Mouse (Mus musculus): ENCODE results near the gene Btaf1. TPM values are rescaled to one million over a fixed set of nuclear protein-coding genes. Genes with fewer than 3 reads are reported as not detected.

The Btaf1 gene
- total and polyA plus RNA-seq, 3 experiments = 31.9 to 43.2 (median 38.3) TPM

- dilution Hi-C loops (cut with MboI; ENCODE audit: extremely low pct_ligation_motif_present, extremely low pct_unique_long_range_greater_than_20kb, low sequenced_read_pairs) = no loop called here
Measured at GRCm38 (mm10) chr19:37057161-37057905, 131.5 kb downstream of the Btaf1 start.

GRCm38 (mm10) chr19:37059623-37060022, 133.7 kb downstream of the Btaf1 start:
- Histone ChIP-seq H3K9ac (ENCODE audit: insufficient read depth, low read depth) (peak overlapping the region; percentile 48; the same call in 1 of the 2 replicates), H3K27me3 (replicated peaks) (no peaks in the 10 kb centered on the region), H3K4me3 (replicated peaks in 1 of 3; ENCODE audit: low read depth in 2 of 3, low read length in 2 of 3, poor library complexity in 1 of 3) (no peak overlapping the region), H3K4me1 (ENCODE audit: control insufficient read depth in 1 of 2, insufficient read depth in 2 of 2) (peaks cover 9 to 51% of the 10 kb centered on the region in 2 experiments), H3K27ac (ENCODE audit: insufficient read depth, low read depth) (peak overlapping the region; percentile 61), H3K79me2 (replicated peaks; ENCODE audit: control insufficient read depth, extremely low read depth, insufficient read depth, poor library complexity, severe bottlenecking) (no peaks in the 10 kb centered on the region), H3K36me3 (replicated peaks in 1 of 2; ENCODE audit: control insufficient read depth in 1 of 2, insufficient read depth in 1 of 2, low read length in 1 of 2) (no peaks in the 10 kb centered on the region), H3K9me3 (replicated peaks; ENCODE audit: low read length) (no peaks in the 10 kb centered on the region), H3K4me2 (ENCODE audit: insufficient read depth, low read depth, poor library complexity, severe bottlenecking) (peak overlapping the region; percentile 99)
- peak; percentile 59 for DNase-seq (ENCODE audit: extremely low read depth)
- in situ Hi-C loops (cut with MboI; ENCODE audit: low pct_ligation_motif_present, low pct_unique_long_range_greater_than_20kb, low sequenced_read_pairs) = no loop called here
- dilution Hi-C loops (cut with MboI; ENCODE audit: extremely low pct_ligation_motif_present, extremely low pct_unique_long_range_greater_than_20kb, low sequenced_read_pairs) = no loop called here
- no peak for TF ChIP-seq USF1 (IDR thresholded peaks at IDR 0.05; ENCODE audit: low read depth, low read length)
- no peak for TF ChIP-seq ZKSCAN1 (IDR thresholded peaks at IDR 0.05; ENCODE audit: borderline replicate concordance, low read depth, low read length)
- TF ChIP-seq SMC3 (IDR thresholded peaks at IDR 0.05; ENCODE audit: low read depth, low read length) = no peak
- TF ChIP-seq TCF12 (IDR thresholded peaks at IDR 0.05; ENCODE audit: low read depth, low read length) = peak; percentile 13; the same call in 1 of the 2 replicates
- no peak for TF ChIP-seq GABPA (IDR thresholded peaks at IDR 0.05; ENCODE audit: insufficient replicate concordance, low read depth, low read length)
- TF ChIP-seq SIN3A (IDR thresholded peaks at IDR 0.05; ENCODE audit: low read length) = peak; percentile 61; the same call in 1 of the 2 replicates
- no peak for TF ChIP-seq HCFC1 (IDR thresholded peaks at IDR 0.05; ENCODE audit: low read depth, low read length)
- TF ChIP-seq RCOR1 (conservative IDR thresholded peaks at IDR 0.05; ENCODE audit: low read depth, low read length) = 0 out of 2 replicates have a peak, but pooled peaks have one; percentile 15
- no peak for TF ChIP-seq BHLHE40 (IDR thresholded peaks at IDR 0.05; ENCODE audit: low read depth, low read length)
- no peak for TF ChIP-seq NELFE (IDR thresholded peaks at IDR 0.05; ENCODE audit: low read depth, low read length)
- TF ChIP-seq EP300 (IDR thresholded peaks at IDR 0.05; ENCODE audit: low read length) = peak; percentile 50; the same call in 1 of the 2 replicates
- TF ChIP-seq ZNF384 (IDR thresholded peaks at IDR 0.05; ENCODE audit: low read depth, low read length) = no peak
- peak; percentile 43; the same call in 1 of the 2 replicates for TF ChIP-seq IRF4 (IDR thresholded peaks at IDR 0.05; ENCODE audit: low read depth, low read length)
- TF ChIP-seq RAD21 (IDR thresholded peaks at IDR 0.05; ENCODE audit: low read depth, low read length) = no peak
- no peak for TF ChIP-seq MXI1 (IDR thresholded peaks at IDR 0.05; ENCODE audit: low read depth, low read length)
- TF ChIP-seq MYC (IDR thresholded peaks at IDR 0.05; ENCODE audit: low read depth, low read length) = no peak
- no peak for TF ChIP-seq POLR2AphosphoS2 (IDR thresholded peaks at IDR 0.05; ENCODE audit: low read depth, low read length)
- TF ChIP-seq MAZ (IDR thresholded peaks at IDR 0.05; ENCODE audit: low read depth, low read length) = no peak
- peak; percentile 95 for TF ChIP-seq MEF2A (IDR thresholded peaks at IDR 0.05; ENCODE audit: borderline replicate concordance, low read depth, low read length)
- TF ChIP-seq UBTF (IDR thresholded peaks at IDR 0.05; ENCODE audit: low read depth, low read length) = no peak
- TF ChIP-seq MAX (IDR thresholded peaks at IDR 0.05; ENCODE audit: low read length) = no peak
- TF ChIP-seq NRF1 (IDR thresholded peaks at IDR 0.05; ENCODE audit: low read depth, low read length) = no peak
- peak; percentile 75; the same call in 1 of the 2 replicates for TF ChIP-seq MAFK (IDR thresholded peaks at IDR 0.05; ENCODE audit: insufficient replicate concordance, low read length)
- no peak for TF ChIP-seq E2F4 (IDR thresholded peaks at IDR 0.05; ENCODE audit: insufficient replicate concordance, low read depth, low read length)
- TF ChIP-seq ETS1 (conservative IDR thresholded peaks at IDR 0.05; ENCODE audit: low read depth, low read length) = peak; percentile 82
- TF ChIP-seq ELF1 (IDR thresholded peaks at IDR 0.05; ENCODE audit: low read depth, low read length) = no peak
- TF ChIP-seq CHD2 (IDR thresholded peaks at IDR 0.05; ENCODE audit: low read length) = no peak
- TF ChIP-seq ZMIZ1 (IDR thresholded peaks at IDR 0.05; ENCODE audit: low read depth, low read length) = no peak
- TF ChIP-seq JUN (IDR thresholded peaks at IDR 0.05; ENCODE audit: insufficient read depth, low read depth, low read length) = no peak

More at GRCm38 (mm10) chr19:37057161-37057905, 131.5 kb downstream of the Btaf1 start:
- no peak overlapping the region for H3K4me2 ChIP-seq (ENCODE audit: insufficient read depth, low read depth, poor library complexity, severe bottlenecking)
- H3K79me2 ChIP-seq (replicated peaks; ENCODE audit: control insufficient read depth, extremely low read depth, insufficient read depth, poor library complexity, severe bottlenecking) = no peaks in the 10 kb centered on the region
- H3K9me3 ChIP-seq (replicated peaks; ENCODE audit: low read length) = no peaks in the 10 kb centered on the region
- H3K27me3 ChIP-seq (replicated peaks) = no peaks in the 10 kb centered on the region
- no peak overlapping the region for H3K4me3 ChIP-seq (replicated peaks in 1 of 3; ENCODE audit: low read depth in 2 of 3, low read length in 2 of 3, poor library complexity in 1 of 3)
- no peak overlapping the region; the same call in 1 of the 2 replicates for H3K9ac ChIP-seq (ENCODE audit: insufficient read depth, low read depth)
- TF ChIP-seq HCFC1 (IDR thresholded peaks at IDR 0.05; ENCODE audit: low read depth, low read length) (no peak), CHD1 (IDR thresholded peaks at IDR 0.05; ENCODE audit: low read depth, low read length) (0 out of 2 replicates have a peak, but pooled peaks have one; percentile 44), MAZ (IDR thresholded peaks at IDR 0.05; ENCODE audit: low read depth, low read length) (no peak), NELFE (IDR thresholded peaks at IDR 0.05; ENCODE audit: low read depth, low read length) (no peak)
- in situ Hi-C loops (cut with MboI; ENCODE audit: low pct_ligation_motif_present, low pct_unique_long_range_greater_than_20kb, low sequenced_read_pairs) = no loop called here
- DNase-seq (ENCODE audit: extremely low read depth) = no peak
- peaks cover 9 to 51% of the 10 kb centered on the region in 2 experiments for H3K4me1 ChIP-seq (ENCODE audit: control insufficient read depth in 1 of 2, insufficient read depth in 2 of 2)
- peaks cover 0 to 3% of the 10 kb centered on the region in 2 experiments for H3K36me3 ChIP-seq (replicated peaks in 1 of 2; ENCODE audit: control insufficient read depth in 1 of 2, insufficient read depth in 1 of 2, low read length in 1 of 2)
- H3K27ac ChIP-seq (ENCODE audit: insufficient read depth, low read depth) = no peak overlapping the region
